Mouse (Mus musculus) cerebellum, postnatal 25 days (tissue): ENCODE measurements around the gene Snupn.
"Not testable (repeated sequence)": the region's sequence is repeated elsewhere in the genome, so short reads cannot be mapped to it uniquely, and the experiment has no call there.

Experiments used
- DNase-seq, 2 experiments: peaks; one replicate each; pipeline ENCODE4 v3.0.0; 2021; ENCODE audit warnings: mixed read lengths in 2 of 2

The Snupn gene

DNA sequence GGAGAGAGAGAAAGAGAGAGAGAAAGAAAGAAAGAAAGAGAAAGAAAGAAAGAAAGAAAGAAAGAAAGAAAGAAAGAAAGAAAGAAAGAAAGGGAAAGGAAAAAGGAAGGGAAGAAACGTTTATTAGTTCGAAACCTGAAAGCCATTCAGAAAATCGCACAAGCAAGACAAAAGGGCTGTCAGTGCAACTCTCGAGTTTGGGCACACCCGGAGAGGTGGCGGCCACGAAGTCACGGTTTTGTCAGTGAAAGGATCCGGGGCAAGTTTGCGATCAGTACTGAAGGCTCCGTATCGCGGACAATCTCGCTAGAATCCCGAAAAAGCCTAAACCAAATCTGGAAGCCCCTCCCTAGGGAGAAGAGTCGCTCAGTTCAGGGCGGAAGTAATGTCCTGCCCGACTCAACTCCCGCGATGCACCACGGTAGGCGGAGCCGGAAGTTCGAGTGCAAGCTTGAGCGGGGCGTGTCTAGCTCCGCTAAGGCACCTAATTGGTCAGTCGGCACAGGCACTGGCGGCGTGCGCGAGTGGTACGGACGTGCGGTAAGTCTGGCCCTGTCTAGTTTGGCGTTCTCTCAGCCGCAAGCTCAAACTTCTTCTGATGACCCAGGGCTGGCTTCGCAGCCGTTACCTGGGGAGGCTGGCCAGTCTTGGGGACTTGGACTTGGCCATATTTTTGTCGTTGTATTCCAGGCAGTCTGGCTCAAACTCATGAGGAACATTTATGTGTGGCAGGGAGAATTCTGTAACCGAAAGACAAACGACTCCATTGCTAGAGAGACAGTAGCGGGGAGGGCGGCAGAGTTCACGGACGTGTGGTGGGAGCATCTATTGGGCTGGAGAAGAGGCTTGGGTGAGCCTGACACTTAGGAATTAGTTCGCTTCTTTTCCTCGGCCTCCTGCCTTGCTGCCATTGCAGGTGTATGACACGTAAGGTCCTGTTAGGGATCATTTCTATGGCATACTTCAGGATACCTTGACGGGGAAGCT is at the start of gene Snupn:
Snupn (plus strand) TSS at position 465 of the 987 bp plus-strand sequence.
- DNase-seq: peak; percentile 95 to 97

DNA sequence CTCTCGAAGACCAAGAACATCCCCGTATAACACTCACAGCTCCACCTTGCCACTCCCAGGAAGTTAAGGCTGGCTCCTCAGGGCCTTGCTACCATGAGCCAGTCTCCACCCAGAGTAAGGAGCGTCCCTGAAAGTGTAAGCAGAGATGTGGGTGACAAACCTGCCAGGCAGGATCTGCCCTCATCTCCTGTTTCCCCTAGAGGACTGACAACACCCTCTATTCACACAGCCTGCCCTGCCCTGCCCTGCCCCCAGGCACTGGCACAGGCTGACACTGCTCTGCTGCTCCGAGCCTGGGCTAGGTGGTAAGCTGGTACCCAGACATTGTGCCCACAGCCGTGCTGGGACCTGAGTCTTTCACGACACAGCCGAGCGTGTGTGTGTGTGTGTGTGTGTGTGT is 49.5 kb upstream of the Snupn start:
- DNase-seq: no peak

DNA sequence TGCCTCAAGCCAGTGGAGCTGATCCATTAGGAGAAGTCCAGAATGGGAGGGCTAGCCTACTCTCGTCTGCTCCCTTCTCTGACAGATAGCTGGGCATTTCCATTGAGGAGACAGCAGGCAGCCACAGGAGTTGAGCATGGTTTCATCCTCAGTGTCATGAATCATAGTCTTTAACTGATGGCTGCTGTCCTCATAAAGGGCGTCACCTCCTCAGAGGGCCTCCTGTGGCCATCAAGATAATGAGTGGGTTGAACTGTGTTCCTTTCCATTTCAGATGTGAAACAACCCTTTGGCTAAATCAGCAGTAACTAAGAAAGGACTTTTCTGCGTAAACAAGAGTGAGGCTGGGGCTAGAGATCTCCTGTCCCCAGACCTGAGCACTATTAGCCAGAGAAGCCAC is 47.0 kb upstream of the Snupn start:
- no peak for DNase-seq

DNA sequence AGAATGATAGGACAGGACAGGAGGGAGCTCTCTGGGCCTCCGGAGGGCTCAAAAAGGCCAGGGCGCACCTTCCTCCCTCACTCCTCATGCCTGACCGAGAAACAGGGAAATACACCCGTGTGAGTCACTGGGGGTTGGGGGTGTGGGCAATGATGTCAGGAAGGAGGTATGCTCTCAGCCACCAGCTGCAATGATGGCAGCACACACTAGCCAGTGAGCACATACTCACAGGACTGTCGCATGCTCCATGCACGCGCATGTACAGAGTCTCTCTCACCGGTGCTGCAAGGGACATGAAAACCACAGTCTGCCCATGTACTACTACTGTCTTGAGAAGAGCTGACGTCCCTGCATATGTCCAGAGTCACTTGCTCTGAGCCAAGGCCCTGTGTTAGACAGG is 43.1 kb upstream of the Snupn start:
- no peak for DNase-seq

DNA sequence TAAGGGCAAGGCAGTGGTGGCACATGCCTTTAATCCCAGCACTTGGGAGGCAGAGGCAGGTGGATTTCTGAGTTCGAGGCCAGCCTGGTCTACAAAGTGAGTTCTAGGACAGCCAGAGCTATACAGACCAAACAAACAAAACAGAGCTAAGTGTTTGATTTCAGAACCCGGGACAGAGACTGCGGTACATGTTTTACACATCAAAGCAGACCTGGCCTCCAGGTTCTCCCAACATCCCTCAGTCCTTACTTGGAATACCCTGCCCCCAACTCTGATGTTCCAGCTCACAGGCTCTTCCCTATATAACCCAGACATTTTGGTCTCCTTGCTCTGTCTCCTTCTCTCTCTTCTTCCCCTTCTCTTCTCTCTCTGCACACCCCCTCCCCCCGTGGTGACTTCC is 40.7 kb upstream of the Snupn start:
- not testable (repeated sequence) for DNase-seq

DNA sequence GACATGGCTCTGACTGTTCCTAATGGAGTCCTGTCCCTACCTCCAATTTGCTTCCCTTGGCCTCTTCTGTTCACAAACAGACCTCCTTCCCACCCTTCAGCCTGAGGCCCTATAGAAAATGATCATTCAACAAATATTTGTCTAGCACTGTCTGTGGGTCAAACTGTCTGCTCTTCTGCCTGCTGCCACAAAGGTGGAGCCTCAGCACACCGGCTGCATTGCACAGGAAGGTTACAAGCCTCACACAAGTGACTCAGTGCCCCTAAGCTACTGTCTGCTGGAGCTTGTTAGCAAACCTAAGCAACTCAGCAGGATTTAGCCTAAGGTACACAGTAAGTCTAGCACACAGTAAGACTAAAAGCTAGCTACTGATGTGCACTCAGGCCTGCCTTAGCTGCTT is 39.7 kb upstream of the Snupn start:
- peak in 1 of 2 experiments; percentile 1 for DNase-seq

DNA sequence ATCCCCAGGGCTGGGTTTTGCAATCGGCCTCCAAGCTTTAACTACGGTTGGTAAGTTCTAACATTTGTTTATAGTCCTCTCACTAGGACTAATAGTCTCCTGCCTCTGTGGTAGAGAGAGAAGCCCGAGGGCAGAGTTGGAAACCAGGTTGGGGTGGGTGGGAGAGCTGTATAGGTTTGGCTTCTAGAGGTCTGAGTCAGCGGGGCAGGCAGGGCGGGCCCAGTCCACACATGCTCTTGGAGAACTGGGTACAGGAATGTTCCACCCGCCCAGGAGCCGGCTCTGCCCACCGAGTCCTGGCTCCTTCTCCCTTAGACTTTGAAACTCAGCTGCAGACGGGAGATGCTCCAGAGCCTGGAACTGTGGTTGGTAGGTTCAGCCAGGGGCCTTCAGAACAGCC is 36.7 kb upstream of the Snupn start:
- no peak for DNase-seq

DNA sequence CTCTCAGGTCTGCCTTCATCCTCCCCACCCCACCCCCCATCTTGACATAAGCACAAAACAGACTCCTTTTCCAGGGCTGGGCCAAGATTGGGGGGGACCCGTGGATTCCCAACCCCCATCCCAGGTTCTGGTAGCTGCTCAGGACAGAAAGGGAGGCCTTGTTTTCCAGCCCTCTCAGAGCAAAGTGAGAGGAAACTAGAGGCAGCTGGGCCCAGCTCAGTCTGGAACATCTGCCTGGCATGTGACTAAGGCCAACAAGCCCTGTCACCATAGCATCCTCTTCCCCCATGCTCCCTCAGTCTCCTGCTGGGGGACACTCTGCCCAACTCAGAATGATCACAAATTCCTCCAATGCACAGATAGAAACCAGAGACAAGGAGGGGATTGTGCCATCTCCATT is 35.6 kb upstream of the Snupn start:
- DNase-seq: no peak

DNA sequence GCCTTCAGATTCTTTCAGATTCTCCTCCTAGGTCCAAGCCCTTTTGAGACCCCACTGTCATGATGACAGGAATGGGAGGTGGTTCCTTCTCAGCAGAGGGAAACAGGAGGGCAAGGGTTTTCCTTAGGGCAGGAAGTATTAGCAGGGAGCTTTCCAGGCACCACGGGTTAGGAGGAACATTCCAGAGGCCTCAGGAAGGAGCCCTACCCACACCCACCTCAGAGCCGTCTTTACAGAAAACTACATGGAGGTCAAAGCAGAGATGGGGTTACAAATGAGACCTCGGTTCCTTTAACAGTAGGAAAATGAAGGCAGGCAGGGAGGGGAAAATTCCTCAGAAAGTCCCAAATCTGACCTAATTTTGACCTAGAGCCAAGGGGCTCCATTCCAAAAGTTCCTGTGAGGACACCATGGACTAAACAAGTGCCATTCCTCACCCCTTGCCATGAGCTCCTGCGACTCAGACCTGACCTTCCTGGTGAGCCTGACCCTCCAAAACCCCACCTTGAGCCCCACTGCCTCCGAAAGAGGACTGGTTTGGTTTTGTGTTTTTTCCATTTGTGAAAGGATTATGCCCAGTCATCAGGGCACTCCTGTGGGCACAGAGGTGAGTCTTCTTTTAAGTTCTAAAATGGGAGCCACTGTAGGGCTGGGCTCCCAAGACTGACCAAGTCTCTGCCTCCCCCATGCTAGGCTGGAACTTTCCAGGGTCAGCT is 34.8 kb upstream of the Snupn start:
- DNase-seq: no peak

DNA sequence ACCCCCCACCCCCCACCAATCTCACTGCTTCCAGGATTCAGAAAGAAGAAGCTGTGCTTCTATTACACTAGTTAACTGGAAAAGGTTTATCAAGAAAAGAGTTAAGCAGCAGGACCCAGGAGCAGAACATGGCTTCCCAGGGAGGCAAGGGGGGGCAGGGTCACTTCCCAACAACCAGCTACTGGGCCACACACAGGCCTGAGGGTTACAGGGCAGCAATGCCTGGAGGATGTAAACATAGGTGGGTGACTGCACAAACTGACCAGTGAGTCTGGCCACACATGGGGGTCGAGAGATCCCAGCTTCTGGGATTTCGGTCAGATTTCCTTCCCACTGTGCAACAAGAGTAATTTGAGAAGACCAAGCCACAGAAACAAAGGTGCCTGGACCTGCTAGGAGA is 33.5 kb upstream of the Snupn start:
- no peak for DNase-seq

DNA sequence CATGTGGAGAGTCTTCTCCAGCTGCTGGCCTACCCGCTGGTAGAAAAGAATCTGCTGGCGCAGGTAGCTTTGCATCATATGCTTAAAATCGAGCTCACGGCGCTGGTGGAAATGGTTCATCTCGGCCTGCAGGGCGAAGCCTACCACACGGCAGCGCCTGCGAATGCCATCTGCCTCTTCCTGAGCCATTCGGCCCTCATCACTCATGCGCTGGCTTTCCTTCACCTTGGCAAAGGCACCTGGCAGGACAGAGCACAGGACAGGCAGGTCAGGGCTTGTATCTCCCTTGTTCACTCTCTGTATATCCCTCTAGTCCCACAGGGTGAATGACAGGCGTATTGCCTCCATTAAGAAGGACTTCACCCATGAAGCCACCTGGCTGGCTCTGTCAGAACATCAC is 32.2 kb upstream of the Snupn start:
- peak; percentile 45 to 62 for DNase-seq

DNA sequence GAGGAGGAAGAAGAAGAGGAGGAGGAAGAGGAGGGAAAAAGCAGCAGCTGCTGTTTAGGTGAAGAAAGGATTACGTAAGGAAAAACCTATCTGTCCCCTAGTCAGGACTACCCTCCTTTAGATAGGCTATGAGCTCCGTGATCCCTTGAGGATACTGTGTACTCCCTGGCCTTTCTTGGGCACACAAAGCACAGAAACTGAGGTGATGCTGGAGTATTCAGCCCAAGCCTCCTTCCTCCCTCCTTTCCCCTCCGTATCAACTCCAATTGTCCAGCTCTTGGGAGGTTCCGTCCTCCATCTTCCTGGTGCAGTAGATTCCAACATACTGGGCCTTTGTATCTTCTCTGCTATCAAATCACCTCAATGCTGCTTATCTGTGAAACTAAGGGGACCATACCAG is 27.9 kb upstream of the Snupn start:
- DNase-seq: no peak

DNA sequence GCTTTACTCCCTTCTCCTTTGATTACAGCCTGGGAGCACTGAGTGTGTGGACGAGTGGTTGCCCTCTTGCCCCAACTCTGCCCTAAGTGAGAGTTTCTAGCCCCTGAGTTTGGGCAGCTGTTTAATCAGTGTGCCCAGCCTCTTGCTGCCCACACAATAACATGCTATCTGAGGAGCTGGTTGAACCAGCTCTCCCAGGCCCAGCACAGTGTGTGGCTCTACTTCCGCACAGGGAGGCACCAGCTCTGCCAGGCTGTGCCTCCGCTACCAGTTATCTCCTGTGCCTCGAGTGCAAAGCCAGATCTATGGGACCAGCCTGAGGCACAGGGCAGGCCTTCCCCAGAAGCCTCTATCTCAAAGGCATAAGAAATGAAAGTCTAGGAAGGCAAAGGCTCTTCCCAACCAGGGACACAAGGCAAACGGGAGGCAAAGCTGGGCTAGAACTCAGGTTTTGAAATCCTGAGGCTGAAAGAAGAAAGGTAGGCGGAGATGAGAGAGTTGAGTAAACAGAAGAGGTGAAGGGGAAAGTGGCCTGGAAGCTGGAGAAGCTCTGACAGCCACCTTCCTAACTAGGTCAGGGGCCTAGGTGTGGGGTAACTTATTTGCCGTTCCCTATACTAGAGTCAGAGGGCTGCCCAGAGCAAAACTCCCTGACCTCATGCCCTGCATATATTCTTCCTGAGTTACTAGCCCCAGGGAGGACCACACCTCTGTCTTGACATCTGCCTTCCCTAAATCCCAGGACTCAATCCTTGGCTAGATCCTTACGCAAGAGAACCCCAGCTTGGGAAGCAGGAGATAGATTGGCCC is 26.6 kb upstream of the Snupn start:
- DNase-seq: no peak

DNA sequence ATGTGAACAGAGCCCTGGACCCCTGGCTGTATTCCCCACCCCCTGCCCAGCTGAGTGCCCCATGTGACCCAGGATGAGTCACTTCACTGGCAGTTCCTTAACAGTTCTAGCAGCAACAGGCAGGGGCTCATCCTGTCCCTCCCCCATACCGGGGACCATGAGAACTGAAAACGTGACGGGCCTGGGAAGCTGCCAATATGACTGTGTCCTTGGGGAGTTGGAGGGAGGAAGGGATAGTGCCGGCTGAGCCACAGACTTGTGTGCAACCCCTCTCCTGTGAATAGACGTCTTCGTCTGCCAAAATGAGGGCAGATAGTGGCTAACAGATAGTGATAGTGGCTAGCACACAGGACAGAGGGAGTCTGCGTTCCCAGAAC is 26.0 kb upstream of the Snupn start:
- peak in 1 of 2 experiments; percentile 47 for DNase-seq

DNA sequence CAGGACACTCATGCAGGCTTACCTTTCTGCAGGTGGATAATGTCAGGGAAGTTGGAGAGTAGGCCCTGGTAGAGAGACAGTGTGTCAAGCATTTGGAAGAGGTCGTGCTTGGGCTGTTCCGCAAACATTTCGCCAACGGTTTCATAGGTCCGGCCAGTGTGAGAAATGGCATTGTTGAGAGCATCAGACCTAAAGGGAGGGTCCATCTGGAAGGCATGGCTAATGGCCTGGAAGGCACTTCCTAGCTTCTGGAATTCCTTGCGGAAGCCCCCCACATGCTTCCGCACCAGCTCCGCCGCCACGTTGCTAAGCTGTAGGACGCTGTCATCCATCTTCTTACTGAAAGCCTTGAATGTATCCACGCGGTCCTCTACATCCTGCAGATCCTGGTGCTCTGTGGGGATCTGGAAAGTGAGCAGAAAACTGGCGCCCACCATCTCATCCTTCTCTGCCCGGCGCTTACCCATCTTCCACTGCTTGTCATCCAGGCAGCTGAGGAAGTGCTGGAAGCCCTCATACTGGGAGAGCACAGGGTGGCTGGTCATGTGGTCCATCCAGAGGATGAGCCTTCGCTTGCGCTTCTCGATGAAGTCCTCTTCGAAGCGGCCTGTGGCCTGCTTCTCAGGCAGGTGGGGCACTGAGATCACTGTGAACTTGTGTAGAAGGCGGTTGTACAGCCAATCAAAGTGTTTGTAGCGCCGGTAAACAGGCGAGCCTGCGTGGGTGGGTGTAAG is 25.2 kb upstream of the Snupn start:
- no peak for DNase-seq

DNA sequence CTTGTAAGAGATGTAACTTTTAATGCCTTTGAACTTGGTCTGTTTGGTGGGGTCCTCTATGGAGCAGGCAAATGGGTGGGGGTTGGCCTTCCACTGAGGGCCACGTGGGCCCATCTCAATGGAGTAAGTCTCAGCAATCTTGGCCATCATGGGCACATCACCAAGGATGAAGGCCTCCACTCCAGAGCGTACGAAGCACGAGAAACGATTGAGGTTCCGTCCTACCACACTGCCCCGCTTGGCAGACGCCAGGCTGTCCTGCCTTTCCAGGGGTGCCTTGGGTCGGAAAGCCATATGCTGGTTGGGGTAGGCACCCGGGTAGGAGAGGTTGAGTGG is 24.7 kb upstream of the Snupn start:
- DNase-seq: no peak

DNA sequence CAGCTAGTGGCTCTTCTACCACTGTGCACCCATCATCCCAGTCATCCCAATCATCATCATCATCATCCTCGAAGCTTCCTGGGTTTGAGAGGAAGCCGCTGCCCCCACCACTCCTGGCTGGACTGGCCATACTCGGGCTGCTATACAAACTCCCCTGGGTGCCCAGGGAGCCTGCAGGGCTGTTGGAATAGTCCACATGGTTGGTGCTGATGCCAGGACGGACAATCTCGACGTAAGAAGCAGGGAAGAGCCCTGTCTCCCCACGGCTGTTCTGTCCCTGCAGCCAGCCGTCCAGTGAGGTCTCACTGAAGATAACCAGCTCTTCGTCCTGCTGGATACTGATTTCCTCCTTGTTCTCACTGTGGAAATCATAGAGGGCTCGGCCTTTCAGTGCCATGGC is 24.3 kb upstream of the Snupn start:
- DNase-seq: no peak

DNA sequence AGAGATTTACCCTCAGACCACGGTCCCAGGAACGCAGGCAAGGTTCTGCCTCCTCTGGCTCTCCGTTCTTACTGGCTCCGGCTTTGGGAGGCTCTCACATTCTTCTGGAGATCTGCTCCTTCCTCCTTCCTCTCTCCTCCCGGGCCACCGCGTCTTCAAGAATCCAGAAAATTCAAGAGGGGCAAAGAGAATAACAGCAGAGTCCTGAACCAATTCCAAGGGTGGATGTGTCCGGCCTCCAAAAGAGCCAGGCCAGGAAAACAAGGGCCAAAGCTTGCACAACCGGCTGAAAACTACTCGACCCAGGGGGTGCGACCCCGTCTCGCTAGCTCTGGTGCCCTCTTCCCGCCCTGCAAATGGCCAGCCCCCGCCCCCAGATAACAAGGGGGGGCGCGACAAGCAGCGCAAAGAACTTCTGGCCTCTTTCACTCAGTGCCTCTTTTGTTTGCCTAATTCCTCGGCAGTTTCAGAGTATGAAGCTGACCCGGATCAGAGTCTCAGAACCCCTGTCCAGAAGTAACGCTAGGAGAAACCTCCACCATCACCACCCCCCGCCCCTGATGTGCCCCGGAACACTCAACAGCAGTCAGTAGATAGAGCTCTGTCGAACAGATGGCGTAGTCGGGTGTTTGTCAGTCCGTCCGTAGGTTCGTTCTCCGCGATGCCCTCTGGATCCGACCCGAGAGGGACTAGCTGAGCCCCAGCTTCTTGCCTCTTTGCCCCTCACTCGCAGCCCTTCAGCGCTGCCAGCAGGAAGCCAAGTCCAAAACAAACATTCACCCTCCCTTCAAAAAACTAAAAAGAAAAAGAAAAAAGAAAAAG is 23.3 kb upstream of the Snupn start:
- peak in 1 of 2 experiments; percentile 32 for DNase-seq

DNA sequence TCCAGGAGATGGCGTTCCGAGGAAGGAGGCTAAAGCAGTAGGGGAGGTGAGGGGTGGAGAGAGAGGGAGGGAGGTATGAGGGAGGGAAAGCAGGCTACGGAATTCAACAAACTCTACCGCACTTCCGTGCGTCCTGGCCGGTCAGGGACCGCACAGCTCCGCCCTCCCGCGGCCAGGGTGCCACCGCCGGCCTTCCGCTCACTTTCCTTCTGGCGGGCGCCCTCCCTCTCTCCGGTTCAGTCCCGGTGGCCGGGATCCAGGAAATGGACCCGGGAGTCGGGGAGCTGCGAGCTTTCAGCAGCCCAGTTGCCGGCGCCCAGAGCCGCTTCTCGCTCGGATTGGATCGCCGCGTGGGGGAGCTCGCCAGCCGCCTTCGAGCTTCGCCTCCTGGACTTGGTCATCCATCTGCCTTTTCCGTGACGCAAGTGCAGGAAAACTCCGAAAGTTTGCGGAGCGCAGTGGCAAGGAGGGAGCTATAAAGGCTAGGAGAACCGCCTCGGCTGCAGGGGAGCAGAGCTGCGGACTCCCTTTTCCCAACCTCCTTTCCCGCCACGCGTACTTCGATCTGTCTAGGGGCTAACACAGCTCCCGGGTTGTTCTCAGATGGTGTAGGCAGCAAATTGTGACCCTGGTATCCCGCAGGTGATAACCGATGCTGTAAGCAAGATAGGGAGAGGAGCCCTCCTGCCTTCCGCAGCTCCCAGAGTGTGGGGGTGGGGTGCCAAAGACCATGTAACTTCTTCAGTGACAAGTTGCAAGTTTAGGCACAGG is 22.5 kb upstream of the Snupn start, which contains the start of gene Snx33:
Snx33 (minus strand) TSS at position 331 of the 771 bp plus-strand sequence.
- DNase-seq: peak; percentile 90 to 94

DNA sequence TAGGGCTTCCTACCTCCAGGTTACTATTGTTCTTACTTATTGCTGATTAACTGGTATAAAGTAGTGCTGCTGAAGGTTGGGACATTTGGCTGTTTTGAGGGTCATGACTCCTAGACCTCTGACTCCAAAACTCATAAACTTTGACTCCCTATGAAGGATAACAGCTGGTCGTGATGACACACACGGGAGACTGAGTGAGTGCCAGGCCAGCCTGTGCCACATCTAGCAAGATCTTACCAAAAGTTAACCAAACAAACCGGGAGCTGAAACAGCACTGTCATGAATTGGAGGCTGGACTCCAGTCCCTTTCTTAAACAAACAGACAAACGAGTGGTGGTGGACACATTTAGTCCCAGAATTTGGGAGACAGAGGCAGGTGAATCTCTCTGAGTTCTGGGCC is 21.2 kb upstream of the Snupn start:
- DNase-seq: no peak

DNA sequence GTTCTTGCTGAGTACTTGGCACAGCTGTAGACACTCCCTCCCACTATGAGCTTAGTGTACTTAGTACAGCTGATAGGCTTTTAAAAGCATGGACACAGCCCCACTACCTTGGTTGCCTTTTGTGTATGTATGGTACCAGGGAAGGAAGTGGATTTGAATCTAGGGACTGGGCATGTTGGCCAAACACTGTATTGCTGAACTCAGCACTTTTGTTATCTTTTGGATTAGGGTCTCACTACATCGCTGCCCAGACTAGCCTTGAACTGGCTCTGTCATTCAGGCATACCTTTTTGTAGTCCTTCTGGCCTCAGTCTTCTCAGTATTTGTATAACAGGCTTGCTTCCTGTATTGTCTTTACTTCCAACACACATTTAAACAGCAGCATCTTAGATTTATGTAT is 20.1 kb upstream of the Snupn start:
- no peak for DNase-seq
